Mouse (Mus musculus) C2C12 (cell line): ENCODE data around the gene Olfr1076. TPM values are rescaled to one million over a fixed set of nuclear protein-coding genes. Genes with fewer than 3 reads are reported as not detected.
"Not testable (repeated sequence)": the region's sequence is repeated elsewhere in the genome, so short reads cannot be mapped to it uniquely, and the experiment has no call there.

Experiments
- H3K27me3 ChIP-seq: one replicate; pipeline ENCODE4 v1.6.1; 2011; ENCODE audit not compliant: control insufficient read depth, insufficient read depth, insufficient read length
- H3K36me3 ChIP-seq: one replicate; pipeline ENCODE4 v1.6.1; 2011; ENCODE audit not compliant: control insufficient read depth, insufficient read depth
- H3K4me3 ChIP-seq: one replicate; pipeline ENCODE4 v1.5.1; 2011; ENCODE audit warnings: mild to moderate bottlenecking, control low read depth; ENCODE audit not compliant: poor library complexity, insufficient read depth, severe bottlenecking
- H3K79me2 ChIP-seq: one replicate; pipeline ENCODE4 v1.6.1; 2011; ENCODE audit not compliant: control insufficient read depth, insufficient read depth
- H3K79me3 ChIP-seq: one replicate; pipeline ENCODE4 v1.6.1; 2011; ENCODE audit warnings: low read depth, control low read depth
- H3ac ChIP-seq: one replicate; pipeline ENCODE3; 2011; ENCODE audit warnings: low read depth; ENCODE audit not compliant: control insufficient read depth, insufficient read length
- CEBPB ChIP-seq: IDR thresholded peaks from one replicate; pipeline ENCODE4 v1.6.1; 2011; ENCODE audit warnings: low read depth, mild to moderate bottlenecking, control low read depth, moderate library complexity
- CTCF ChIP-seq: IDR thresholded peaks from one replicate; pipeline ENCODE4 v1.5.1; 2011; ENCODE audit not compliant: control insufficient read depth, insufficient read depth, insufficient read length
- FOSL1 ChIP-seq: IDR thresholded peaks from one replicate; pipeline ENCODE4 v1.8.0; 2011; ENCODE audit warnings: mild to moderate bottlenecking, low read length; ENCODE audit not compliant: poor library complexity, insufficient read depth, severe bottlenecking
- MAX ChIP-seq: IDR thresholded peaks from one replicate; pipeline ENCODE4 v1.6.1; 2011; ENCODE audit warnings: mild to moderate bottlenecking, control low read depth
- MYOD1 ChIP-seq: IDR thresholded peaks from one replicate; pipeline ENCODE4 v1.6.1; 2011; ENCODE audit warnings: low read depth; ENCODE audit not compliant: control insufficient read depth, insufficient read length
- MYOG ChIP-seq: IDR thresholded peaks from one replicate; pipeline ENCODE4 v1.6.1; 2011; ENCODE audit not compliant: control insufficient read depth, insufficient read length; ENCODE audit errors: extremely low read depth
- USF1 ChIP-seq: IDR thresholded peaks from one replicate; pipeline ENCODE4 v1.6.1; 2011; ENCODE audit warnings: low read depth, mild to moderate bottlenecking, control low read depth, moderate library complexity
- long read RNA-seq, 2 experiments: library from polyadenylated mRNA; unstranded; transcript quantifications; one replicate each; pipeline ENCODE4 v2.0.0; 2019 to 2020
- polyA plus RNA-seq: library from polyadenylated mRNA; unstranded; fragments of >200 nt; fragmentation: generic; extraction: Trizol; gene quantifications from one replicate; pipeline ENCODE4 v1.2.1, GENCODE M21; 2012; ENCODE audit warnings: missing spikeins

Gene Olfr1076
- polyA plus RNA-seq, result not detected
- long read RNA-seq, experiment 1, result 0 reads
- long read RNA-seq, experiment 2, result 0 reads

DNA sequence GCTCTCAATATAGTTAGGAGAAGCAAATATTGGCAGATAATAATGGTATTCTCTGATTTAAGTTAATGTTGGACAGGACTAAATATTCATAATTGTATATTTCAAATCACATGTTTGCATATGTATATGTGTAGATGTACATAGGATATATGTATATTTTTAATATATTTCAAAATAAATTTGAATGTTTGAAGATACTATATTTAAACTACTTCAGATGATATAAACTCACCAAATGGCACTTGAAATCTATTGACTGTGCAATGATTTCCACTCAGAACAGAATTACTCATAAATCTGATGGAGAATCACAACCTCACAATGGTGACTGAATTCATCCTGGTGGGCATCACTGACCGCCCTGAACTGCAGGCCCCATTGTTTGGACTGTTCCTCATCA lies at the start of gene Olfr1076:
Olfr1076 (plus strand) TSS at position 301 of the 400 bp plus-strand sequence.
- no peaks in the 10 kb centered on the region for H3K79me2 ChIP-seq
- no peak within 1 kb of the TSS for H3ac ChIP-seq
- H3K27me3 ChIP-seq, result no peaks in the 10 kb centered on the region
- no peaks in the 10 kb centered on the region for H3K79me3 ChIP-seq
- TF ChIP-seq CEBPB, result no peak
- no peak for TF ChIP-seq MAX
- TF ChIP-seq MYOD1, result no peak
- no peak for TF ChIP-seq CTCF
- no peak for TF ChIP-seq FOSL1
- no peak for TF ChIP-seq USF1
- no peaks in the 10 kb centered on the region for H3K36me3 ChIP-seq
- H3K4me3 ChIP-seq, result no peak within 1 kb of the TSS

- H3ac ChIP-seq, result no peak overlapping the region
- H3K4me3 ChIP-seq, result no peak overlapping the region
- TF ChIP-seq MYOD1 (no peak), CTCF (no peak)
- no peaks in the 10 kb centered on the region for H3K79me2 ChIP-seq
- H3K36me3 ChIP-seq, result no peaks in the 10 kb centered on the region
- no peaks in the 10 kb centered on the region for H3K27me3 ChIP-seq
- no peaks in the 10 kb centered on the region for H3K79me3 ChIP-seq
Measured at GRCm38 (mm10) chr2:86460434-86460833, 47.8 kb upstream of the Olfr1076 start.

DNA sequence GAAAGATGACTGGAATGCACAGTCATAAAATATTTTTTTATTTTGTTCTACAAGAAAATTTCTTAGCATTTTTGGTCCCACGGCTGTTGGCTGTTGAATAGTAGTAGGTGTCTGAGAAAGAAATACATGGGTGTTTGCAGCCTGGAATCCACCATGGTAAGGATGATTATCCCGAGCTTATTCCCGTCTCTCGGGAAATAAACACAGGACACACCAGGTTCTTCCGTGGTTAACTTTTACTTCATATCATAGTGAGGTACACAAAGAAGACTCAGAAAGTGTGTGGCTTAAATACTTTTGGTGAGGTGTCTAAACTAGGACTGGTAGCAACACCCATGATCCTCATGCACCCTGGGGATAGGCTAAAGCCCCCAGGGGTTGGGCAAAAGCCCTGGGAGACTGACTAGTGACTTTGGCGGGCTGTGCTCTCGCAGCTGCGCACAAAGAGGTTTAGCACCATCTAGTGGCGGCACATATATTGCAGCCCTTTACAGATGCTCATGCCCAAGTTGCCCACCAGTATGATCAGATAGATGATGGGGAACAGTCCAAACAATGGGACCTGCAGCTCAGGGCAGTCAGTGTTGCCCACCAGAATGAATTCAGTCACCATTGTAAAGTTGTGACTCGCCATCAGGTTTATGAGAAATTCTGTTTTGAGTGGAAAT lies 43.7 kb upstream of the Olfr1076 start:
- Histone ChIP-seq H3K79me2 (no peaks in the 10 kb centered on the region), H3K36me3 (no peaks in the 10 kb centered on the region), H3K4me3 (no peak overlapping the region), H3K27me3 (no peaks in the 10 kb centered on the region), H3ac (no peak overlapping the region), H3K79me3 (no peaks in the 10 kb centered on the region)
- TF ChIP-seq CTCF (no peak), CEBPB (no peak), MYOD1 (no peak), MYOG (no peak), MAX (no peak), USF1 (no peak), FOSL1 (no peak)

DNA sequence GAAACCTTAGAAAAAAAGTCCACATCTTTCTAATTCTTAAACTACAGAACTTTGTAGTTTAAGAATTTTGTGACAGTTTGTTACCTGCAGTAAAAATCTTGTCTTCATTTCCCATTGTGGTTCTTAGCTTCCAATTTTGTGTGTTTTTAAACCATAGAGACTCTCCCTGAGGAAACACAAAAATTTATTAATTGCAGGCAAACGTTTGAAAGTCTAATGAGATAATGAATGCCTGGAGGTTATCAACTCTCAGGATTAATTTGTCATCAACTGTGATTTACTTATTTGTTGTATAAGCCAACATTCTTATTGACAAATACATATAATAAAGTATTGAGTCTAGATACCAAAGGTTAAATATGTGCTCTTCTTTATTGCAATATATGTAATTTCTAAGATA lies 21.0 kb upstream of the Olfr1076 start, which contains the start of gene Olfr228:
Olfr228 (minus strand) TSS at position 101 of the 400 bp plus-strand sequence.
- no peak within 1 kb of the TSS for H3K4me3 ChIP-seq
- no peak within 1 kb of the TSS for H3ac ChIP-seq
- H3K79me3 ChIP-seq, result no peaks in the 10 kb centered on the region
- no peaks in the 10 kb centered on the region for H3K36me3 ChIP-seq
- H3K27me3 ChIP-seq, result no peaks in the 10 kb centered on the region
- TF ChIP-seq MAX (no peak), FOSL1 (no peak), MYOD1 (no peak), USF1 (no peak), MYOG (no peak), CEBPB (no peak), CTCF (no peak)
- H3K79me2 ChIP-seq, result no peaks in the 10 kb centered on the region

DNA sequence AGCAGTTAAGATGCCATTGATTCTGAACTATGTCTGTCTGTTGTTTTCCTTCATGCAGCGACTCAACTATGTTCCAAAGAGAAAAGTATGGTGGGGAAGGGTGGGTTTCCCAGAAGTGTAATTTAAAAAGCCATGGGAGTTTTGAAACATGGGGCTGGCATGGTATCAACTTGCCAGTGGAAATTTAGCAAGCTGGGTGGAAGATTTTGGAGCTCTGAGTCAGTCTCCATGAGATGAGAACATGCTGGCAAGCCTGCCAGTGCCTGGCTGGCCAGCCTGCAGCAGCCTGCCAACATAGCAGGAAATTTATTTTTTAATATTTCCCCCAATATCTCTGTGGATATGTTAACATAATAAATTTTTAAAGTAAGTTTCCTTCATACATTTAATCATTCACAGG lies 22.7 kb downstream of the Olfr1076 start:
- no peak for TF ChIP-seq USF1
- TF ChIP-seq MAX, result no peak
- TF ChIP-seq MYOG, result no peak
- Histone ChIP-seq H3ac (no peak overlapping the region), H3K27me3 (no peaks in the 10 kb centered on the region), H3K79me3 (no peaks in the 10 kb centered on the region), H3K4me3 (no peak overlapping the region), H3K79me2 (no peaks in the 10 kb centered on the region), H3K36me3 (no peaks in the 10 kb centered on the region)

DNA sequence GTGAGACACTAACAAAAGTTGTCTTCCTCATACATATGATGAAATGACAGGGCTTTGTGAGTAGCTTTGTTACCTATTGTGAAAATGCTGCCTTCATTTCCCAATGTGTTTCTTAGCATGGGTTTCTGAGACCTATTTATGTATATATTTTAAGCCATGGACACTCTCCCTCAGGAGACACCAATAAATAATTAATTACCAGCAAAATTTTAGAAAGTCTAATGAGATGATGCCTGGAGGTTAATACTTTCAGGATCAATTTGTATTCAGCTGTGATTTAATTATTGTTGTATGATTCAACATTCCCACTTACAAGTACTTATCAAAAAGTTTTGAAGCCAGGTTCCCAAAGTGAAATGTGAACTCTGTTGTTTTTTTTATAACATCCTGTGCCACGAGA lies 34.1 kb downstream of the Olfr1076 start, which contains the start of gene Olfr1079:
Olfr1079 (minus strand) TSS at position 101 of the 400 bp plus-strand sequence.
- Histone ChIP-seq H3ac (no peak within 1 kb of the TSS), H3K27me3 (no peaks in the 10 kb centered on the region), H3K79me3 (no peaks in the 10 kb centered on the region), H3K79me2 (no peaks in the 10 kb centered on the region), H3K36me3 (no peaks in the 10 kb centered on the region), H3K4me3 (no peak within 1 kb of the TSS)
- TF ChIP-seq USF1 (no peak), CEBPB (no peak), MYOD1 (no peak)

- not testable (repeated sequence) for H3K79me2 ChIP-seq, H3ac ChIP-seq, H3K4me3 ChIP-seq
Measured at GRCm38 (mm10) chr2:86558135-86558534, 49.9 kb downstream of the Olfr1076 start, which contains the start of gene Olfr1080. Olfr1080 (minus strand) TSS chr2:86558235.

More at GRCm38 (mm10) chr2:86558135-86558534, 49.9 kb downstream of the Olfr1076 start, which contains the start of gene Olfr1080:
- H3K36me3 ChIP-seq, H3K79me3 ChIP-seq, H3K27me3 ChIP-seq: not testable (repeated sequence)
